Mouse (Mus musculus): Measurements from ENCODE around the gene Fam187a. TPM values are rescaled to one million over a fixed set of nuclear protein-coding genes. Genes with fewer than 3 reads are reported as not detected.

Gene Fam187a
- under 1 TPM in 1 of 2 experiments, not detected in 1; 0.27 TPM for total RNA-seq (2021)
- long read RNA-seq, partial matches to known transcripts, result 0 of 1 reads
- long read RNA-seq, other reads (novel, unspliced or antisense), result 0 of 1 reads

DNA sequence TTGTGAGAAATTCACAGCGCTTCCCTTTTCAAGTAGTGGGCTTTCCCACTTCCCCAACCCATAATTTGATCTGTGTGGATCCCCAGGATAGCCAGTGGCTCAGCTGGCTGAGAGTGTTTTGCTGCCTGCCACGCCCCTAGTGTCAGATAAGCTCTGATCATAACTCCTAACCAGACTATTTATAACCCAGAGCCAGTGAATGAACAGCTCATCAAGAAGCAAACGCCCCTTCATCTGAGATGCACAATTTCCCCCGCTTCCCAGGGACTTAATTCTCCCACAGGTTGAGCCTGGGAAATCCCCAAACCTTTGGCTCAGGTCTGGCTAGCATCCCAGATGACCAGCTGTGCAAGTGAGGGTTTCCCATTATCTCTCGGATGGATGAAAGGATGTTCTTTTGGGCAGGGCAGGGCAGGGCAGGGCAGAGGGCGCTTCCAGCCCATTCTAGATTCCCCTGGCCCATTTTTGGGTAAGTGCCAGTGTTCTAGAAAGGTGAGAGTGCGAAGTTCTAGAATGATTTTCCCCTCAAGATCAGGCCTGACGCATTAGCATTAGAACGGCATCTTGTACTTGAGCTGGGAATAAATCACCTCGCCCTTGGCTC is at the start of gene Fam187a:
Gene Fam187a (plus strand): TSS at position 554 of the 604 bp plus-strand sequence.
- DNase-seq (ENCODE audit: low spot score in 2 of 2), result no peak

DNA sequence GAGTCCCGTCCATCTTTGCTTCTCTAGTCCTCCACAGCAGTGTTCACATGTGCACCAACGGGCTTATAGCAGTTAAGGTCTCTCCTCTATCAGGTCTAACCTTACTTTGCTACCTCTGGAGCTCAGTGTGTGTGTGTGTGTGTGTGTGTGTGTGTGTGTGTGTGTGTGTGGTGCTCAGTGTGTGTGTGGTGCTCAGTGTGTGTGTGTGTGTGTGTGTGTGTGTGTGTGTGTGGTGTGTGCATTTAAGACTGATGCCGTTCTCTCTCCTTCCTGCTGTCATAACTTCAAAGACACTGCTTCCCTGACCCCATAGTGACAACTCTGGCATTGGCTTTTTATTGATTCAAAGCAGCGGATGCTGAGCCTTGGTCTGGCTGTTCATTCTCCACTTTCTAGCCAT is 49.4 kb upstream of the Fam187a start, which contains the start of gene Higd1b:
Gene Higd1b (plus strand): TSS at position 301 of the 400 bp plus-strand sequence.
- no peak for DNase-seq (ENCODE audit: low spot score in 2 of 2)

DNA sequence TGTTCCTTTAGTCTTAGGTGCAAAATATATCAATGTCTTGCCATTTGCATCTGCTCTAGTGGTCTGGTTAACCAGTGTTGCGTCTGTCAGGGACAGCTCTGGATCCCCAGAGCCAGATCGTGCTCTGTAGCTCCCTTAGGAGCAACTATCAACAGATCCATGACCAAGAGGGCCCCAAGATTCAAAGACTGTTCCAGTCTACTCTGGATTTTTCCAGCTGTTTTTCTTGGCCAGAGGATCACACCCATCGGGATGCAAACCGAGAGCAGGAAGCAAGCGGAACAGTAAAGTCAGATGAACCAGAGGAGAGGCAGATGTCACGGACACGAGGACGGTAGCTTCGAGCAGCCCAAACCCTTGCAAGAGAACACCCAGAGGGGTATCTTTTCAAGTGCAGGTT is 48.8 kb upstream of the Fam187a start:
- no peak for DNase-seq (ENCODE audit: low spot score in 2 of 2)

DNA sequence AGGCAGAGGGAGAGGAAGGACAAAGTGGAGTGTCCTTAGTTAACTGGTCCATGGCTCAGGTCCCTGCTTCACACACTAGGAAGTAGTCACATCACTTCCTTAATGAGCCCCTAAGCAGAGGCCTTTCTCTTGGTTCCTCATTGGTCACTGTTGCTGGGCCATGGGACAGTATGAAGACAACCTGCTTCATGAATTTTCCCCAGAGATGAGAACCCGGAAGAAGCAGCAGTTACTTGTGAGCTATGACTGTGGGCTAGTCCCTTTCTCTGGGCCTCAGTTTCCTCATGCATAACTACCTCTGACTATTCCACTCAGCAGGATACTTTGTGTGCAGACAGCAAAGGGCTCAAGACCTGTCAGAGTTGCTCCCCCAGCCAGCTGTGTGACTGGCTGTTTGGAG is 47.6 kb upstream of the Fam187a start:
- DNase-seq (ENCODE audit: low spot score in 2 of 2), result no peak

DNA sequence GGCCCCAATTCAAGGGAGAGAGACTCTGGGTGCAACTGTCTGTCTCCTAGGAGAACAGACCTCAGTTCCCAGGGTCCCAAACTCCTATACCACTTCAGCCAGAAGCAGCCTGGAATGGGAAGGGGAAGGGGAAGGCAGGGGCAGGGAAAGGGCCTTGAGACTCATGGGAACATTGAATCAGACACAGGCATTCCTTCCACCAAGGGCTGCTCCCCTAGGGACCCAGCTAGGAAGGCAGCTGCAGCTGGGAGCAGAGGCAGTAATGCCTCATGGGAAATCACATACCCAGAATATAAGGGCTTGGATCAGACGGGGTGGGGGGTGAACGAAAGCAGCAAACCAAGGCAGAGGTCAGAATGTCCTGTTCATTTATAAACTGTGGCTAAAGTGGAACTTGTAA is 46.8 kb upstream of the Fam187a start:
- no peak for DNase-seq (ENCODE audit: low spot score in 2 of 2)

DNA sequence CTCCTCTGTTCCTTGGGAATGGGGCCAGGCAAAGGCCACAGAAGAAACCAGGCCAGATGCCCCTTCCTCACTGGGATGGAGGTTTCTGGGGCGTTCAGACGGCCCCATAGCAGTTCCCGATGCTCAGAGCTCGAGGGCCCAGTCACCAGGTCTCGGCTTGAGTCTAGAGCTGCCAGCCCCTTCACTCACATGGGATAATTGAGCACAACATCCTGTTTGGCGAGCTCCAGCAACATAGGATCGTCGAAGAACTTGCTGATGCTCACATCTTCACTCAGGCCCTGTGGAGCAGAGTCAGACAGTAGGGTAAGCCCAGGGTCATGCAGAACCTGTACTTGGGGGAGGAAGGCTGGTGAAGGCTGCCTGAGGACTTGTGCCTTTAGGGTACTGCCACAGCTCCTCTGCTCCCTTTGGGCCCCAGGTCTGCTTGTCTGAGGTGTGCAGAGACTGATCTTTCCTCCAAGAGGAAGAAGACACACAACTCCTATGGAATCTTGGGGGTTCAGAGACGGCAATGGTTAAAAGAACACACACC is 46.3 kb upstream of the Fam187a start:
- no peak for DNase-seq (ENCODE audit: low spot score in 2 of 2)

DNA sequence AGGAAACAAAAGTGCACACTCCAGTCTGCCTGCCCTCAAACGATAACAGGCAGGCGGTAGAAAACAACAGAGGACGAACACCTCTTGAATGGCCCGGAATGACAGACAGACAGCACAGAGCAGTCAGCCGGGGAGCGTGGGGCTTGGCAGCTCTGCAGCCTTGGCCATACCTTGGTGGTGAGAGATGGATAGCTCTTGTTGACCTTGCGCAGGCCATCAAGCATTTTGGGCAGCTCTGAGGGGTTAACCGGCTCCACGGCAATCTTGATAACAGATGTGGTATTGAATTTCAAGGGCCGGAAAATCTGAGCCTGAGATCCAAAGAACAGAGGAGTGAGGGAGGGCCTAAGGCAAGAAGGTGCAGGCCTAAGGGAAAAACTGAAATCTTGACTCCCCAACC is 39.0 kb upstream of the Fam187a start:
- no peak for DNase-seq (ENCODE audit: low spot score in 2 of 2)

DNA sequence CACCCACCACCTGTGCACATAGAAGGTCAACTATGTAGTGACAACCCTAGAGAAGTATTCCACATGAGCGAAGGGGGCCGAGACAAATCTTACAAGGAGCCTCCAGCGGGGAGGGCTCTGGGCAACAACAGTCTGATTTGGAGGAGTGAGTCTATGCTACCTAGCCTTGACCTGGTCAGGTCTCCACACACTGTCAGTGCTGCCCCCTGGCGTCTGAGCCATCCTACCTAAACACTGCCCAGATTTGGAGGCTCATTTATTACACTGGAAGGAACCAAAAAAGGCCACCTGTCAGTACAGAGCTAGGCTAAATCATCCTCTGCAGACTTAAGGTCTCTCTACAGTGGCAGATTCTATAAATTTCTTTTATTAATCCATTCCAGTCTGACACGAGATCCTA is 33.1 kb upstream of the Fam187a start:
- no peak for DNase-seq (ENCODE audit: low spot score in 2 of 2)

DNA sequence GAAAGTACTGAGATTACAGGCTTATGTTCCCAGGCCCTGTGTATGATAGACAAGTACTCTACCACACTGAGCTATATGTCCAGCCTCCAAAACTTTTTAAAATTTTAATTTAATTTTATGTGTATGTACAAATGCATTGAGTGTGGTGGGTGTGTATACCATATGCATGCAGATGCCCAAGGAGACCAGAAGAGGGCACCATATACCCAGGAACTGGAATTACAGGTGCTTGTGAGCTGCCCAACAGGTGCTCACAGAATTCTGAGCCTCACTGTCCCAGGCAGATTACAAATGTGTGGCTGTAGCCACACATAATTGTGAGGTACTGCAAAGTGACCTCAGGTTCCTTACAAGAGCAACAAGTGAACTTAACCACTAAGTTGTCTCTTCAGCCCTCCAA is 31.2 kb upstream of the Fam187a start:
- DNase-seq (ENCODE audit: low spot score in 2 of 2), result no peak

DNA sequence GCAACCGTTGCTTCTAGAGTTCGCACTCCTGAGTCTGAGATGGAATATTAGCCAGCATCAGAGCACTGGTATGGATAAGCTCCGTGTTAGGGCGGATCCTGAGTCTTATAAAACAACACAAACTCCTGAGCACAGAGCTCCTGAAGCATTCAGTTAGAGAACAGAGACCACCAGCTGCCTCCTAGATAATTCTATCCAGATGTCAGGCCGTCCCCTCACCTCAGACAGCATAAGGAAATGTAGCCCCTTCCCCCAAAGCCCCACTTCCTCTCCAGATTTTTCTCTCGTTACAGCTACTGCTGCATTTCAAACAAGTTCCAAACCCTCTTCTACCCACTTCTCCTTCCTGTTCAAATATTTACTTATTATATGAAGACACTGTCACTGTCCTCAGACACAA is 29.0 kb upstream of the Fam187a start:
- DNase-seq (ENCODE audit: low spot score in 2 of 2), result no peak

DNA sequence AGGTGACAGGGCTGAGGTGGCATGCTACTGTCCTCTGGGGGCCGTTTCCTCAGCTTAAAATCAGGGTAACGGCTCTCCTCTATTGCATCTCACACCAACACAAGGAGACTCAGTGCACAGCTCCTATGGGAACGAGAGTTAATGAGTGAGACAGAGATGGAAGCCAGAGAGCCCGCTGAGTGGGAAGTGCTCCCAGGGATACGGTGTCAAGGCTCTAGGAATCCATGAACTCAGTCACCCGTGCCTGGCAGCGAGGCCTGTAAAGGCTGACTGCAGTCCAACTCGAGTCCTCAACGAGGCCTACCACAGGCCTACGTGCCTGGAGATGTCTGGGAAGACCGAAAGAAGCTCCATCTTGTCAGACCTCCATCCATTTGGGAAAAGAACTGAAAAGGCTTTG is 26.0 kb upstream of the Fam187a start:
- no peak for DNase-seq (ENCODE audit: low spot score in 2 of 2)

DNA sequence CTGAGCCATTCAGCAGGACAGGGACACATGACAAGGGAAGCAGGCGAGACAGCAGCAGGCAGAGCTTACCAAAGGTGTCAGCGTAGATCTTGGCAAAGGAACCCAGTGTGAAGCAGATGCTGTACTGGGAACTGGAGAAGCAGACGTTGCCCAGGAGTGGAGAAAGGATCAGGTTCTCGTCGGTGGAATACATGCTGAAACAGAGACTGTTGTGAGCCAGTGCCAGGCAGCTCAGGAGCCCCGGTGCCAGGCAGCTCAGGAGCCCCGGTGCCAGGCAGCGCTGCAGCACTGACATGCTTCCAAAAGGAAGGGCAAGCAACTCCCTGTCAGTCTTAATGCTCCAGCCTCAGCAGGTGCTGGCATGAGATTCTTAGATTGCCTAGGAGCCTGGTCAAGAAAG is 25.0 kb upstream of the Fam187a start:
- DNase-seq (ENCODE audit: low spot score in 2 of 2), result no peak

DNA sequence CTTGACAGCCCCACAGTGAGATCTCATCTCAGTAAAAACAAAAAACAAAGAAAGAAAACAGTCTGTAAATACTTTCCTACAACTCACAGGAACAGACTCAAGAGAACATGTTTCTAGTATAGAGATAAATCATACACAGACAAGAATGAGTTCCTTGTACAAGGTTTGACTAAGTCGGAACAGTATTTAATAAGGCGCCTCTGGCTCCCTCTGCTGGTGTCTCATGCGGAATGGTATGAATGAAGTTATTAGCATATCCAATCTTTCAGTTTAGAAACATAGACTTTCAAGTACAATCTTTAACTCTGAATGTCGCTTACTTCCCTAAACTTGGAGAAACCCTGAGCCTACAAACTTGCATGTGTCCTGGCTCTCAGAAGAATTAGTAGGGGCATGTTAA is 20.7 kb upstream of the Fam187a start:
- peak in 1 of 2 experiments; percentile 80 for DNase-seq (ENCODE audit: low spot score in 2 of 2)

DNA sequence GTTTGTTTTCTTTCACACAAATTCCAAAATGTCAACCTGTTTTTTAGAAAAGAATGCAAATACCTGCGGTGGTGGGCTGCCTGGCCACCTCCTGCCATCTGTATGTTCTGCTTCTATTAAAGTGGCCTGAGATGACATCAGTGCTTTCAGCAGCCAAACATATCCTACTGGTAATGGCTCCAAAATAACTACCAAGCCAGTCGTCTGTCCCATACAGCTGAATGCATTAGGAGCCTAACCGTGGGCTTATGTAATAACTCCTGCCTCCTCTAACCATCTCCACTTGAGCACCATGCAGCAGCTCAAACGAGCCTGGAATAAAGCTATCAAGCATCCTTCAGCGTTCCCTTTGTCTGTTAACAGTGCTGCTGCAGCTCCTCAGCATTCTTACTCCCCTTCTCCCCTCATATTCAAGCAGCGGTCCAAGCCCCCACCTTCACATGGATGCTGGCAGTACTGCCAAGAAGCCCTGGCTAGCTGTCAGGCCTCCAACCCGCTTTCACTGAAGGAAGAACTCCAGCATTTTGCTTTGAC is 10.1 kb upstream of the Fam187a start:
- peak; percentile 69 to 88 for DNase-seq (ENCODE audit: low spot score in 2 of 2)

DNA sequence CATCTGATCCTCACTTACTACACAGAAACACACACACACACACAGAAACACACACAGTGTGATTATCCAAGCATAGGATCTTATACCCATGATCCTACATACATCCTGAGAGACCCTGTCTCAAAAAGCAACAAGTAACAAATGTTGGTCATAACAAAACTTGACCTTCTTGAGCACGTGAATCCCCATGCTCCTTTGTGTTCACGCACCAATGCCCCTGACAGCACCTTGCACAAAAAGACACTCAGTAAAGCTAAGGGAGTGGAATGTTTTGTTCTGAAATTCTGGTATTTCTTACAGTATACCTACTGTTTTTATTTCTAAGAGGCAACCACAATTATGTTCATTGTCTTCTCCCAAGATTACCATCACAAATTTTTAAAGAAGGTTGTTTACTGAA is 5.4 kb upstream of the Fam187a start:
- no peak for DNase-seq (ENCODE audit: low spot score in 2 of 2)

DNA sequence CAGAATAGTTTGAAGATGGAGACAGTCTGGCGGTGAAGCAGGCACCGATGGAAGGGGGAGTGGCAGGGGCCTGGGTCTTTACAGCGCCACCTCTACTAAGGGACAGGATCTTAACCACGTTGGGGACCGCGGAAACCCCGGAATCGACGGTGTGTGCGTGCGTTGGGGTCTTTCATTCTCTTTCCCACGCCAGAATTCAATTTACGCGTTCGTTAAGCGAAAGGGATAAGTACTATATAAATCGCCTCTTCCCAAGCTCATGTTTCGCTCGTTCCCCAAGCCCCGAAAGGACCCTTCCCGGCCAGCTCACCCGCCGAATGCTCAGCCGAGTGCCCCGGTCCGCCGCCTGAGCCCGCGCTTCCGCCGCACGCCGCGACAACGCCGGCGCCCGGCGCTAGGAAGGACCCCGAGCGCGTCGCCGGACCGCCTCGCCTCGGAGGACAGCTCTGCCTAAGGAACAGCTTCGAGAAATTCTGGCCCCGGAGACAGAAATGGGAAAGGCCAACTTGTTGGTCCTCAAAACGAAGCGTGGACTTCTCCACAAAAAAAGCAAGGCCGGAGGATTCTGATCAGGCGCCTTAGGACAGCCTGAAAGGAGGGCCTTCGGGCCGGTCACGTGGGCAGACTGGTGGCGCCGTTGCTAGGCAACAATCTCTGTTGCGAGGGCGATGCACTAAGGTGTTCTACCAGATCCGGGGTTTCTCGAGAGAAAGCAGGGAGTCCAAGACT is 4.2 kb upstream of the Fam187a start, which contains the start of the genes Eftud2 and Ccdc103:
Gene Eftud2 (minus strand): TSS at position 401 of the 729 bp plus-strand sequence.
Gene Ccdc103 (plus strand): TSS at position 620 of the 729 bp plus-strand sequence.
- DNase-seq (ENCODE audit: low spot score in 2 of 2), result peak; percentile 90 to 97

DNA sequence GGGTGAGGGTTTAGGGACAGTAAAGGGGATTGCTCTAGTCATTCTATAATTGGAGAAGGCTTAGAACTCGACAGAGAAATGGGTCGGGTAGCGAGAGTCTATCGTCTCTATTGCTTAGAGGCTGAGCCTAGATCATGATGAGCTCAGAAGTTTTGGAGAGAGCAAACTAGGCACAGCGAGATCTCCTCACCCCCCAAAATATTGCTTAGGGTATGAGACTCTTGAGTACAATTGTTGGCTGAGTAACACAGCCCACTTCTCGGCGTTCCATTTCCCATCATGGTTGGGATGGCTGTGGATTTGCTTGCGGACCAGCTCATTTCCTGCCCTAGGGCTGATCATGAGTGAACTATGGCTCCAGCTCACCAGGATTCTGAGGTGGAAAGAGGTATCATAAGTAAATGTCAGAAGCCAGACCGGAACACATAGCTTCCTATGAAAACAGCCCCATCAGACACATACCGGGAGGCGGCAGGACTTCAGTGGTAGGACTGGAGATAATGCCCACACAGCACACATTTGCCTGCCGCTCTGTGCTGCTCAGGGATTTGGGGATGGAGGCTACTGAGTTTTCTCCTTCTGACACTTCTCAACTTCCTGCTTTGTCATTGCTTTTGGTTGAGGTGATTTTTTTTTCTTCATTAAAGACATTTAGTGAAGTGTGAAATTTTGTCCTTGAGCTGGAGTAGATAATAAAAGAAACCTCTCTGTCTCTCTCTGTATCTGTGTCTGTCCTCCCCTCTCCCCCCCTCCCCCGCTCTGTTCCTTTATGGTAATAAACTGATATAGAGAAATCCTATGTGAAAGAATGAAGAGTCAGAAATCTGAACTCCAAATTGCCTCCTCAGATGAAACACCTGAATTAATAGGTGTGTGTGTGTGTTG is 3.4 kb upstream of the Fam187a start:
- DNase-seq (ENCODE audit: low spot score in 2 of 2), result peak in 1 of 2 experiments; percentile 30

DNA sequence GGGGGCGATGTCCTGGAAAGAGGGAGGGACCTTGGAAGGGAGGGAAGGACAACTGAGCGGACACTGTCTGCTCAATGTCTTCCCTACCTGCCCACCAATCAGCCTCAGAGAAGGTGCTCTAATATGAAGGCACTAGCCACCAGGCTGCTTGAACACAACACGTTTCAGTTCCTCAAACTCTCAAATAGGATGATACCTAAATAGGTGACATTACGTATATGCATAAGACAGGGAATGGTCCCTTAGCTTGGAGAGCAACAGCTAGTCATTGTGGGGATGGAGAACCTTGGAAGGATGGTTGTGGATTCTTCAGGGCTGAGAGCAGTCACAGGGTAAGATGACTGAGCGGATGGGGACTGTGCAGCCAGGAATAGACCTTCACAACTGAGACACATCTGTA is 2.5 kb downstream of the Fam187a start:
- no peak for DNase-seq (ENCODE audit: low spot score in 2 of 2)

DNA sequence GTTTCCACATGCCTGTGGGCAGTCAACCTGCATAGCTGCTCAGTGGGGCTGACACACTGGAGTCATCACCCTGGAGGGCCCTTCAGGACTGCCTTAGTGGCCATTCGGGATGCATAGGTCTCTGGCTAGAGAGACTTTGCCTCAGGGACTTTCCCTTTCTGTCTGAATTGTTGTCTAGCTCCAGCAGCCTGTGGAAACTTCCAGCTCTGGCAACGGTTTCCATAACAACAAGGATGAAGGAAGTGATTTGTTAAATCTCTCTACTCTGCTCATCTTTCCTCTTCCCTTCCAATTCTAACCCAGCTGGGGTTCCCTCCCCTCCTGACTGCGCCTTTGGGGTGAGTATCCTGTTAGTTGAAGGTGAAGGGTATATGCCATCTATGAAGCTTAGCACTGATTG is 3.2 kb downstream of the Fam187a start:
- DNase-seq (ENCODE audit: low spot score in 2 of 2), result peak; percentile 57 to 82

DNA sequence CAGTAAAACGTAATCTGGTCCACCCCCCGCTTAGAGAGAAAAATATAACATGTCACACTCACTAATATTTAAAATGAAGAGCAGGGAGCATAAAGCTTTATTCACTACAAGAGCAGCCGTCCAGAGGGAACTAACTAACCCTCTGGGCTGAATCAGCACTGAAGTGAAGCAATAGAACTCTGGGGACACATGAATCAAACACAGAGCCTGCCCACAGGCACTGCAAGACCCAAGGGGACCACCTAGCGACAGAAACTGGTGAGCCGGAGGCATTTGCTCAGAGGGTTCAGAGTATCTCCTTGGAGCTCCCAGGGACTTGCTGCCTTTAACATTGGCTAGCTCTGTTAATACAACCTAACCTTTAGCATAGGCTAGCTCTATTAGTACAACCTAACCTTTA is 5.1 kb downstream of the Fam187a start:
- DNase-seq (ENCODE audit: low spot score in 2 of 2), result no peak

DNA sequence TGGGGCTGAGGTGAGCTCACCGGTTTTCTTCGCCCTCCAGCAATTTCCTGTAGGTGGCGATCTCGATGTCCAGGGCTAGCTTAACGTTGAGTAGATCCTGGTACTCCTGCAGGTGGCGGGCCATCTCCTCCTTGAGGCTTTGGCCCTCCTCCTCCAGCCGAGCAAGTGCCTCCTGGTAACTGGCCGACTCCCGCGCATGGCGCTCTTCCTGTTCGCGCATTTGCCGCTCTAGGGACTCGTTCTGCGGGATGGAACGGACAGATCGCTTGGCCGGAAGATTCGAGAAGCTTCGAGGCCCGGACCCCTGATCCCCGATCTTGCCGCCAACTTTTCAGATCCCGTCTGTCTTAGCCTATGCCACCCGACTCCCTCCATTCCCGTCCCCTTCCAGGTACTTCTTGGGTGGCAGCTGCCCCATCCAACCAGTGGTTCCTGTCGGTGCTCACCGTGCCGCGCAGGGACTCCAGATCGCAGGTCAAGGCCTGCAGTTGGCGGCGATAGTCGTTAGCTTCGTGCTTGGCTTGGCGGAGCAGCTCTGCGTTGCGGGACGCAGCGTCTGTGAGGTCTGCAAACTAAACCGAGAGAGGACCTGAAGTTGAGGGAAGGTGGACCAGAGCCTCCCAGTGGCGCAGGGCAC is 8.2 kb downstream of the Fam187a start:
- DNase-seq (ENCODE audit: low spot score in 2 of 2), result no peak
